Mouse (Mus musculus): ENCODE data around the gene Zfp839. TPM values are rescaled to one million over a fixed set of nuclear protein-coding genes. Genes with fewer than 3 reads are reported as not detected.

Gene Zfp839
- 4.0 and 4.6 TPM in 2 replicates for polyA plus RNA-seq (2015; fragmentation: Nextera tagmentation; extraction: Ambion mirVana)

- Histone ChIP-seq H3K4me1 (replicated peaks) (peaks cover 24% of the 10 kb centered on the region), H3K9me3 (no peaks in the 10 kb centered on the region), H3K27me3 (peaks cover 20% of the 10 kb centered on the region), H3K4me3 (peak within 1 kb of the TSS; percentile 83), H3K9ac (peak within 1 kb of the TSS; percentile 95), H3K27ac (peak within 1 kb of the TSS; percentile 60), H3K4me2 (peak within 1 kb of the TSS; percentile 73), H3K36me3 (peaks cover 3% of the 10 kb centered on the region)
- WGBS, result under 1% methylated on average over 67 of the region's 89 CpGs
- ATAC-seq (ENCODE audit: low FRiP score), result peak; percentile 87
These were observed at the start of gene Zfp839 for GRCm38 (mm10) chr12:110850010-110850928. Zfp839 (plus strand) TSS chr12:110850253.

DNA sequence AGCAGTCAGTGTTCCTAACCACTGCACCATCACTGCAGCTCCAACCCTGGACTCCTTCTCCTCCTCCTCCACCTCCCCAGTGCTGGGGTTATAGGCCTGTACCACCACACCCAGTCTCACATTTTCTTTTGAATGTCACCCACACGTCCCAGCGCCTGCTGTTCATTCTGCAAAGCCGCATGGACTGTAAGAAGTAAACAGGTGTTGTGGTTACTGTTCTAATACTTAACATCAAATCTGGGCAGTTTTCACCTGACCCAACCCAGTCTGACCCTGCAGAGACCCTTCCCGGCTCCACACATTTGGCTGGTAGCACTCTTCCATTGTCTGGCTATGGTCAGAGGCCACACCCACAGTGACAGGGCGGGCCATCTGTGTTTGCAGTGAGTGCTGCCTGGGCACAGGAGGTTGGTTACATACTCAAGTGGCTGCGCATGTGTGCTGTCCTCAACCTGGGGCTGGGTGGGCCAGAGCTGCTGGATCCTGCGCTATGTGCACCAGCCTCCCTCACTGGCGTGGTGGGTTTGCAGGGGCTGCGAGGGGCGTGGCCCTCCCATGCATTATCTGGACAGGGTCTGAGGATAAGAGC is 48.1 kb upstream of the Zfp839 start:
- H3K4me2 ChIP-seq, result no peak overlapping the region
- no peak overlapping the region for H3K4me3 ChIP-seq
- no peaks in the 10 kb centered on the region for H3K9me3 ChIP-seq
- H3K9ac ChIP-seq, result no peak overlapping the region
- ATAC-seq (ENCODE audit: low FRiP score), result no peak
- no peaks in the 10 kb centered on the region for H3K27me3 ChIP-seq
- 82% methylated on average over 10 of the region's 10 CpGs for WGBS
- H3K27ac ChIP-seq, result no peak overlapping the region
- peaks cover 20% of the 10 kb centered on the region for H3K4me1 ChIP-seq (replicated peaks)
- peaks cover 13% of the 10 kb centered on the region; the same call in 1 of the 2 replicates for H3K36me3 ChIP-seq

DNA sequence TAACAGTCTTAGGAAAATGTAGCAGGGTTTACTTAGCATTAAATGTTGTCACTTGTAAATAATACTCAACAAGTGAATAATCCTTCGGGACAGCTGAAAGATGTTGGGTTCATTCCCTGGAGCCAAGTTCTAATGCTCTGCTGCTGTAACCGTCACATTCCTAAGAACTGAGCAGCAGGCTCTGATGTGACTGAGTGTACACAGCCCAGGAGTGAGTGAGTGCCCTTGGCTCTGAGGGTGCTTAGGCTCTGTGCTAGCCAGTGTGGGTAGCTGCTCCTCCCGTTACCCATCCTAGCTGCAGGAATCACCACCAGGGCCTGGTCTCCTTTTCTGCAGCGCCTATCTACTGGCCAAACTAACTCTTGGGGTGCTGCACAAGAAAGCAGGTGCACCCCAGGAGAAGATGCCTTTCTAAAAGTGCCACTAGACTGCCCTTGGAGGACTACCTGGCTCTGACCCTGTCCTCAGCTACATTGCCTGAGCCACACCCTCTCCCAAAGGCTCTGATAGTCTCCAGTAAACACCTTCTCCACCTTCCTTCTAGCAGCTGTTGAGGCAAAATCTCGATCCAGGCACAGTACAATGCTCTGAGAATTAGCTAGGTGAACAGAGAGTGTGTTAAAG is 47.3 kb upstream of the Zfp839 start:
- Histone ChIP-seq H3K4me3 (no peak overlapping the region), H3K4me1 (replicated peaks) (peaks cover 16% of the 10 kb centered on the region), H3K27me3 (no peaks in the 10 kb centered on the region), H3K36me3 (peaks cover 21% of the 10 kb centered on the region; the same call in 1 of the 2 replicates), H3K9me3 (no peaks in the 10 kb centered on the region), H3K27ac (0 out of 2 replicates have a peak overlapping the region, but pooled peaks have one; percentile 30), H3K9ac (no peak overlapping the region), H3K4me2 (no peak overlapping the region)
- 89% methylated on average over 5 of the region's 5 CpGs for WGBS
- ATAC-seq (ENCODE audit: low FRiP score), result no peak

DNA sequence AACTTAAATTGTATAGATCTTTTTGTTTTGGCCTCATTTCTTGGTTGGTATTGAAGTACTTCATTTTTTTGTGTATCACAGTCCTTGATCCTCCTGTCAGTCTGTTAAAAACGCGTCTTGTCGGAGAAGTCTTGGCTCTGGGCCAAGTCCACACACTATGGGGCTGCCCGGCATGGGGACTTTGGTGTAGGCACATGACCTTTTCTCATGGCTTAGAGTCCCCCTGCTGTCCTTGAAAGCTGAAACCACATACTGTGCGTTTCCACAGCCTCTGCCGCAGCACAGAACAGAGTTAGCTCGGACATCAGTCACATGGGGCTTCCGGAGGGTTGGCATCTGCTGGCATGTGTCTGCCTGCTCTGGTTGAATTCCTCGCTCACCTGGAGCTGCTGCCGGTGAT is 45.8 kb upstream of the Zfp839 start:
- Histone ChIP-seq H3K36me3 (peaks cover 24% of the 10 kb centered on the region; the same call in 1 of the 2 replicates), H3K4me3 (no peak overlapping the region), H3K9ac (no peak overlapping the region), H3K4me2 (no peak overlapping the region), H3K4me1 (replicated peaks) (peaks cover 17% of the 10 kb centered on the region), H3K27me3 (no peaks in the 10 kb centered on the region), H3K9me3 (no peaks in the 10 kb centered on the region), H3K27ac (no peak overlapping the region)
- peak; percentile 72; the same call in 1 of the 2 replicates for ATAC-seq (ENCODE audit: low FRiP score)
- 25% methylated on average over 10 of the region's 10 CpGs for WGBS

DNA sequence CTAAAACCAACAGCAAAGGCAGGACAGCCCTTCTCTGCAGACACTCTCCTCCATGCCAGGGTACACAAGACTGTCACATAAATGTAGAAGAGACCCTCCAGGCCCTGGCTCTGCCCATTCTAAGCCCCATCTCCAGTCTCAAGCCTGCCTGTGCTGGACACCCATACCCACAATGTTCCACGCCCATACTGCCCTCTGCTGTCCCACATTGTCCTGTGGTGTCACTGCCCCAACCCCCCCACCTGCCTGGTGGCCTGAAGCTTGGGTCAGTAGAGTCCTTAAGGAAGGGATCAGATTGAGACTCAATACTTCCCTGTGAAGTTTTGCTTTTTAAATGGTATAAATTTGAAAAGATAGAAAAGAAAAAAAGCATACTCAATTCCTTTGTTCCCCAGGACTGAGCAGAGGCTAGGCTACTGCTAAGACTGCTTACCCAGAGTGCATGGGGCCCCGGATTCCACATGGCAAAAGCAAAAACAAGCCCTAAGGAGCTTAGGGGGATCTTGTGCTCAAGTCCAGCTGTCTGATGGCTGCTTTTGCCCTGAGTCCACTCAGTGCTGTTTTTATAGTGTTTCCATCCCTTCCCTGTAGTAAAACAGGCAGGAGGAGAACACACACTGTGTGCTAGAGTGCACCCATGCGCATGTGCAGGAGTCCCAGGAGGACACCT is 43.6 kb upstream of the Zfp839 start:
- Histone ChIP-seq H3K36me3 (peaks cover 38% of the 10 kb centered on the region), H3K9me3 (no peaks in the 10 kb centered on the region), H3K27ac (no peak overlapping the region), H3K4me2 (no peak overlapping the region), H3K4me3 (no peak overlapping the region), H3K4me1 (replicated peaks) (peaks cover 19% of the 10 kb centered on the region), H3K27me3 (no peaks in the 10 kb centered on the region), H3K9ac (no peak overlapping the region)
- no peak for ATAC-seq (ENCODE audit: low FRiP score)
- 79% methylated on average over 3 of the region's 3 CpGs for WGBS

GRCm38 (mm10) chr12:110808430-110808829 is 41.6 kb upstream of the Zfp839 start:
- Histone ChIP-seq H3K27ac (no peak overlapping the region; the same call in 1 of the 2 replicates), H3K9me3 (no peaks in the 10 kb centered on the region), H3K4me2 (no peak overlapping the region), H3K9ac (0 out of 2 replicates have a peak overlapping the region, but pooled peaks have one; percentile 6), H3K27me3 (no peaks in the 10 kb centered on the region), H3K36me3 (peaks cover 51% of the 10 kb centered on the region), H3K4me3 (no peak overlapping the region), H3K4me1 (replicated peaks) (peaks cover 19% of the 10 kb centered on the region)
- WGBS, result 17% methylated on average over 10 of the region's 10 CpGs
- ATAC-seq (ENCODE audit: low FRiP score), result no peak

- no peaks in the 10 kb centered on the region for H3K9me3 ChIP-seq
- peaks cover 19% of the 10 kb centered on the region for H3K4me1 ChIP-seq (replicated peaks)
- WGBS, result 86% methylated on average over 5 of the region's 5 CpGs
- peak overlapping the region; percentile 20; the same call in 1 of the 2 replicates for H3K27ac ChIP-seq
- peaks cover 53% of the 10 kb centered on the region for H3K36me3 ChIP-seq
- no peak overlapping the region for H3K4me3 ChIP-seq
- ATAC-seq (ENCODE audit: low FRiP score), result no peak
- H3K27me3 ChIP-seq, result no peaks in the 10 kb centered on the region
- no peak overlapping the region for H3K4me2 ChIP-seq
- no peak overlapping the region for H3K9ac ChIP-seq
These were observed 41.2 kb upstream of the Zfp839 start for GRCm38 (mm10) chr12:110808848-110809247.

GRCm38 (mm10) chr12:110813132-110813531 is 36.9 kb upstream of the Zfp839 start:
- Histone ChIP-seq H3K36me3 (peaks cover 37% of the 10 kb centered on the region), H3K4me3 (no peak overlapping the region), H3K4me1 (replicated peaks) (0 out of 2 replicates have a peak, but pooled peaks cover 9% of the 10 kb centered on the region), H3K9me3 (no peaks in the 10 kb centered on the region), H3K4me2 (no peak overlapping the region), H3K27ac (no peak overlapping the region), H3K9ac (no peak overlapping the region), H3K27me3 (no peaks in the 10 kb centered on the region)
- ATAC-seq (ENCODE audit: low FRiP score), result no peak
- WGBS, result 95% methylated on average over 9 of the region's 9 CpGs

DNA sequence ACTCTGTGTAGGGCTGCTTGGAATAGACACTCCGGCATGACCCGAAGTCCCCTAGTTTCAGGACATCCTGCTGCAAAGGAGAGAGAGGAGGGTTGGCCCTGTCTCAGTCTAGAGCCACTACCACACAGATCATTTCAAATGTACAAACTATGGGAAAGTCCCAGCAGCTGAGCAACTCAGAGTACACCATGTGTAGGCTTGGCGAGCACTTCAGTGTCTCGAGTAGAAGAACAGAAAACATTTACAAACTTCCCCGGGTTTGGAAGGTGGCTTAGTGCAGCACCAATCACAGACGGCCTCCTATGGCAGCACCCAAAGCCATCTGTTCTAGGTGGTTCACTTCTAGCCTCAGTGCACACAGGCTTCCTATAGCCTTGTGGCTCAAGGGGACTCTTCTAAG is 36.4 kb upstream of the Zfp839 start:
- Histone ChIP-seq H3K9me3 (no peaks in the 10 kb centered on the region), H3K4me3 (no peak overlapping the region), H3K4me1 (replicated peaks) (0 out of 2 replicates have a peak, but pooled peaks cover 4% of the 10 kb centered on the region), H3K4me2 (no peak overlapping the region), H3K27me3 (no peaks in the 10 kb centered on the region), H3K9ac (no peak overlapping the region), H3K27ac (no peak overlapping the region), H3K36me3 (peaks cover 37% of the 10 kb centered on the region)
- WGBS, result 90% methylated on average over 6 of the region's 6 CpGs
- no peak for ATAC-seq (ENCODE audit: low FRiP score)

GRCm38 (mm10) chr12:110814924-110815323 is 35.1 kb upstream of the Zfp839 start:
- no peak for ATAC-seq (ENCODE audit: low FRiP score)
- no peak overlapping the region for H3K9ac ChIP-seq
- no peaks in the 10 kb centered on the region for H3K9me3 ChIP-seq
- no peaks in the 10 kb centered on the region for H3K27me3 ChIP-seq
- no peak overlapping the region for H3K4me3 ChIP-seq
- H3K4me2 ChIP-seq, result no peak overlapping the region
- no peak overlapping the region for H3K27ac ChIP-seq
- H3K36me3 ChIP-seq, result peaks cover 36% of the 10 kb centered on the region
- no peaks in the 10 kb centered on the region for H3K4me1 ChIP-seq (replicated peaks)
- 83% methylated on average over 17 of the region's 17 CpGs for WGBS

GRCm38 (mm10) chr12:110816833-110817232 is 33.2 kb upstream of the Zfp839 start:
- Histone ChIP-seq H3K4me1 (replicated peaks) (no peaks in the 10 kb centered on the region), H3K36me3 (peaks cover 27% of the 10 kb centered on the region), H3K27me3 (no peaks in the 10 kb centered on the region), H3K9ac (no peak overlapping the region), H3K9me3 (no peaks in the 10 kb centered on the region), H3K4me2 (no peak overlapping the region), H3K27ac (no peak overlapping the region), H3K4me3 (no peak overlapping the region)
- ATAC-seq (ENCODE audit: low FRiP score), result no peak
- WGBS, result 97% methylated on average over 2 of the region's 2 CpGs

GRCm38 (mm10) chr12:110819367-110819766 is 30.7 kb upstream of the Zfp839 start:
- H3K27ac ChIP-seq, result no peak overlapping the region
- WGBS, result 80% methylated on average over 8 of the region's 8 CpGs

More at GRCm38 (mm10) chr12:110819367-110819766, 30.7 kb upstream of the Zfp839 start:
- no peak overlapping the region for H3K9ac ChIP-seq
- ATAC-seq (ENCODE audit: low FRiP score), result no peak
- no peaks in the 10 kb centered on the region for H3K27me3 ChIP-seq
- no peaks in the 10 kb centered on the region for H3K9me3 ChIP-seq
- H3K4me2 ChIP-seq, result no peak overlapping the region
- no peak overlapping the region for H3K4me3 ChIP-seq
- peaks cover 12% of the 10 kb centered on the region for H3K36me3 ChIP-seq
- H3K4me1 ChIP-seq (replicated peaks), result no peaks in the 10 kb centered on the region

Measured in hindbrain, embryonic 13.5 days (tissue).